Mouse (Mus musculus) forebrain, postnatal 0 days (tissue): ENCODE measurements at regions not wholly inside any gene's neighbourhood (a gene's known extent, or its start where the extent isn't known, plus 50 kb on each side); places are given as distances from the start of the nearest gene placed in this dataset.

Experiments used
- ATAC-seq: fragments of 200-750 bp; cut with Nextera tagmentation; 2 replicates; pipeline ENCODE4 v1.8.0; 2017; ENCODE audit warnings: mild to moderate bottlenecking, moderate library complexity
- DNase-seq: peaks from one replicate; pipeline ENCODE4 v3.0.0-alpha.2; 2015
- H3K27ac ChIP-seq: fragments of 300-500 bp; sonication (generic); 2 replicates; pipeline ENCODE4 v1.5.1; 2014; ENCODE audit warnings: low read depth, mild to moderate bottlenecking, antibody characterized with exemption, low read length, moderate library complexity, mixed read lengths
- H3K27me3 ChIP-seq: fragments of 300-500 bp; sonication (generic); 2 replicates; pipeline ENCODE4 v1.6.1; 2014; ENCODE audit warnings: mild to moderate bottlenecking, low read length, mixed read lengths; ENCODE audit not compliant: insufficient read depth
- H3K36me3 ChIP-seq: fragments of 300-500 bp; sonication (generic); 2 replicates; pipeline ENCODE4 v1.6.1; 2014; ENCODE audit warnings: mild to moderate bottlenecking, moderate library complexity; ENCODE audit not compliant: insufficient read depth
- H3K4me1 ChIP-seq: fragments of 300-500 bp; sonication (generic); 2 replicates; pipeline ENCODE4 v1.6.1; 2014; ENCODE audit warnings: antibody characterized with exemption; ENCODE audit not compliant: insufficient read depth
- H3K4me2 ChIP-seq: fragments of 300-500 bp; sonication (generic); 2 replicates; pipeline ENCODE4 v1.6.1; 2014; ENCODE audit warnings: low read depth, mild to moderate bottlenecking, moderate library complexity
- H3K4me3 ChIP-seq: fragments of 300-500 bp; sonication (generic); 2 replicates; pipeline ENCODE4 v1.5.1; 2014; ENCODE audit warnings: low read depth, low read length, mixed read lengths
- H3K9ac ChIP-seq: fragments of 300-500 bp; sonication (generic); 2 replicates; pipeline ENCODE4 v1.6.1; 2014; ENCODE audit warnings: mild to moderate bottlenecking
- H3K9me3 ChIP-seq: fragments of 300-500 bp; sonication (generic); 2 replicates; pipeline ENCODE4 v1.6.1; 2016; ENCODE audit warnings: low read length
- CTCF ChIP-seq: sonication (generic); IDR thresholded peaks from 2 replicates; pipeline ENCODE4 v1.5.1; 2016; ENCODE audit warnings: antibody characterized with exemption, control low read depth, low read depth
- WGBS: fragments of 180-500 bp; shearing (Covaris S2); extraction: QIAGEN DNeasy Blood & Tissue Kit; methylation state at CpG from one replicate; pipeline ENCODE4 v1.1.7; 2014; 5-methylcytosine and 5-hydroxymethylcytosine counted together

GRCm38 (mm10) chr1:42242586-42243457 is 452.7 kb upstream of the Pou3f3 start:
- peak; percentile 49 for ATAC-seq
- peak overlapping the region; percentile 46 for H3K4me2 ChIP-seq
- whole genome bisulfite sequencing: 16% methylated on average over 15 of the region's 15 CpGs
- H3K4me1 ChIP-seq: peaks cover 21% of the 10 kb centered on the region
- peak overlapping the region; percentile 89 for H3K27ac ChIP-seq
- H3K36me3 ChIP-seq: no peaks in the 10 kb centered on the region
- no peaks in the 10 kb centered on the region for H3K27me3 ChIP-seq
- H3K9ac ChIP-seq: peak overlapping the region; percentile 40
- H3K4me3 ChIP-seq: no peak overlapping the region; the same call in 1 of the 2 replicates
- no peaks in the 10 kb centered on the region for H3K9me3 ChIP-seq
- no peak for TF ChIP-seq CTCF
- peak; percentile 75 for DNase-seq

- Histone ChIP-seq H3K9ac (peak overlapping the region; percentile 40), H3K9me3 (no peaks in the 10 kb centered on the region), H3K4me3 (peak overlapping the region; percentile 22), H3K4me1 (peaks cover 21% of the 10 kb centered on the region), H3K27ac (peak overlapping the region; percentile 89), H3K36me3 (no peaks in the 10 kb centered on the region), H3K27me3 (no peaks in the 10 kb centered on the region), H3K4me2 (peak overlapping the region; percentile 46)
- WGBS: 3% methylated on average over 5 of the region's 5 CpGs
- no peak for TF ChIP-seq CTCF
- peak; percentile 69 for DNase-seq
- peak; percentile 40 for ATAC-seq
Observed at GRCm38 (mm10) chr1:42243458-42243855, 452.1 kb upstream of the Pou3f3 start.

- ATAC-seq (peak; percentile 88), DNase-seq (peak; percentile 71)
- H3K27ac ChIP-seq: peak overlapping the region; percentile 89
- 2% methylated on average over 14 of the region's 14 CpGs for WGBS
- no peaks in the 10 kb centered on the region for H3K27me3 ChIP-seq
- peaks cover 21% of the 10 kb centered on the region for H3K4me1 ChIP-seq
- H3K9me3 ChIP-seq: no peaks in the 10 kb centered on the region
- peak overlapping the region; percentile 22 for H3K4me3 ChIP-seq
- no peak for TF ChIP-seq CTCF
- no peaks in the 10 kb centered on the region for H3K36me3 ChIP-seq
- H3K4me2 ChIP-seq: peak overlapping the region; percentile 46
- peak overlapping the region; percentile 40 for H3K9ac ChIP-seq
Observed at GRCm38 (mm10) chr1:42243878-42244277, 451.7 kb upstream of the Pou3f3 start.

- WGBS: 95% methylated on average over 3 of the region's 3 CpGs
- no peak overlapping the region for H3K9ac ChIP-seq
- H3K27me3 ChIP-seq: no peaks in the 10 kb centered on the region
- TF ChIP-seq CTCF: no peak
- ATAC-seq (no peak), DNase-seq (no peak)
- no peak overlapping the region for H3K4me2 ChIP-seq
- H3K4me3 ChIP-seq: no peak overlapping the region
- H3K36me3 ChIP-seq: no peaks in the 10 kb centered on the region
- no peak overlapping the region for H3K27ac ChIP-seq
- no peaks in the 10 kb centered on the region for H3K9me3 ChIP-seq
- peaks cover 10% of the 10 kb centered on the region for H3K4me1 ChIP-seq
Observed at GRCm38 (mm10) chr1:42252386-42252785, 443.2 kb upstream of the Pou3f3 start.

DNA sequence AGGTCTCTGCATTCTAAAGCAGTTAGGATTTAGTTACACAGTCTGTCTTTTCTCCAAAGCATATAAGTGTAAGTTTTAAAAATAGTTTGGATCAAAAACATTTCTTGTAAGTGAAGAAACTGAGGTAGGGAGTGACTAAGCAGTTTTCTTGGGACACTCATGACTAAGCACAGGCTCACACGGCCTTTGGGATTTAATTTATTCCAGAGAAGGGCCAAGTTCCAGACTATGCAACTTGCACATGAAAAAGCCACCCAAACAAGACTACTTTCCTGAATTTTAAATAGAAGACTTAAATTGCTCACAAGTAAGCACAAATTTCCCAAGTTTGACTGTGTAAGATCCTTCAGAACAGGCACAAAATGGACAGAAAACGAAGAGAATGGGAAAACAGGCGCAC is 441.8 kb upstream of the Pou3f3 start:
- TF ChIP-seq CTCF: no peak
- Histone ChIP-seq H3K27me3 (no peaks in the 10 kb centered on the region), H3K9me3 (no peaks in the 10 kb centered on the region), H3K4me1 (peaks cover 24% of the 10 kb centered on the region), H3K27ac (no peak overlapping the region; the same call in 1 of the 2 replicates), H3K4me3 (no peak overlapping the region), H3K4me2 (no peak overlapping the region), H3K36me3 (no peaks in the 10 kb centered on the region), H3K9ac (no peak overlapping the region)
- no peak for ATAC-seq
- 50% methylated on average over 3 of the region's 3 CpGs for WGBS
- peak; percentile 44 for DNase-seq

GRCm38 (mm10) chr1:42256911-42257595 is 438.5 kb upstream of the Pou3f3 start:
- 34% methylated on average over 10 of the region's 10 CpGs for WGBS
- Histone ChIP-seq H3K36me3 (no peaks in the 10 kb centered on the region), H3K9me3 (no peaks in the 10 kb centered on the region), H3K27me3 (no peaks in the 10 kb centered on the region), H3K27ac (peak overlapping the region; percentile 91), H3K4me2 (peak overlapping the region; percentile 44; the same call in 1 of the 2 replicates), H3K9ac (peak overlapping the region; percentile 47), H3K4me1 (peaks cover 36% of the 10 kb centered on the region), H3K4me3 (no peak overlapping the region)
- TF ChIP-seq CTCF: no peak
- no peak for ATAC-seq
- DNase-seq: peak; percentile 57
